Mouse (Mus musculus) neural tube, embryonic 13.5 days (tissue): Measurements from ENCODE around the gene Adamts18. TPM values are rescaled to one million over a fixed set of nuclear protein-coding genes. Genes with fewer than 3 reads are reported as not detected.

Experiments used
- ATAC-seq: fragments of 200-750 bp; cut with Nextera tagmentation; 2 replicates; pipeline ENCODE4 v1.8.0; 2017; ENCODE audit warnings: low read depth, mild to moderate bottlenecking, moderate TSS enrichment, moderate library complexity
- H3K27ac ChIP-seq: fragments of 300-500 bp; sonication (generic); replicated peaks from 2 replicates; pipeline ENCODE4 v1.5.1; 2015; ENCODE audit warnings: moderate library complexity, mild to moderate bottlenecking, inconsistent platforms
- H3K27me3 ChIP-seq: fragments of 300-500 bp; sonication (generic); 2 replicates; pipeline ENCODE4 v1.6.1; 2015; ENCODE audit warnings: mild to moderate bottlenecking, inconsistent platforms
- H3K36me3 ChIP-seq: fragments of 300-500 bp; sonication (generic); 2 replicates; pipeline ENCODE4 v1.6.1; 2015; ENCODE audit warnings: mild to moderate bottlenecking, inconsistent platforms
- H3K4me1 ChIP-seq: fragments of 300-500 bp; sonication (generic); replicated peaks from 2 replicates; pipeline ENCODE4 v1.6.1; 2015; ENCODE audit warnings: inconsistent platforms
- H3K4me2 ChIP-seq: fragments of 300-500 bp; sonication (generic); 2 replicates; pipeline ENCODE4 v1.6.1; 2015; ENCODE audit warnings: inconsistent platforms, mild to moderate bottlenecking, moderate library complexity
- H3K4me3 ChIP-seq: fragments of 300-500 bp; sonication (generic); 2 replicates; pipeline ENCODE4 v1.5.1; 2015; ENCODE audit warnings: mild to moderate bottlenecking, inconsistent platforms
- H3K9ac ChIP-seq: fragments of 300-500 bp; sonication (generic); 2 replicates; pipeline ENCODE4 v1.6.1; 2015; ENCODE audit warnings: moderate library complexity, mild to moderate bottlenecking, inconsistent platforms
- H3K9me3 ChIP-seq: fragments of 300-500 bp; sonication (generic); 2 replicates; pipeline ENCODE4 v1.6.1; 2016; ENCODE audit warnings: inconsistent platforms
- whole genome bisulfite sequencing: fragments of 180-500 bp; shearing (Covaris S2); methylation state at CpG from one replicate; pipeline ENCODE4 v1.1.7; 2015; 5-methylcytosine and 5-hydroxymethylcytosine counted together
- polyA plus RNA-seq: library from polyadenylated mRNA; unstranded; fragments of >200 nt; fragmentation: Nextera tagmentation; extraction: Ambion mirVana; gene quantifications from 2 replicates; pipeline ENCODE4 v1.2.1, GENCODE M21; 2015

The Adamts18 gene
- polyA plus RNA-seq, 1 experiment from 2014 or later, result 1.3 TPM

GRCm38 (mm10) chr8:113672599-113673255 is 175.8 kb downstream of the Adamts18 start:
- Histone ChIP-seq H3K27ac (no peak overlapping the region), H3K9ac (no peak overlapping the region), H3K27me3 (no peaks in the 10 kb centered on the region), H3K4me1 (no peaks in the 10 kb centered on the region), H3K36me3 (no peaks in the 10 kb centered on the region), H3K4me2 (no peak overlapping the region), H3K9me3 (no peaks in the 10 kb centered on the region), H3K4me3 (no peak overlapping the region)
- 79% methylated on average over 11 of the region's 11 CpGs for WGBS
- ATAC-seq, result peak; percentile 61; the same call in 1 of the 2 replicates

GRCm38 (mm10) chr8:113669924-113670323 is 178.6 kb downstream of the Adamts18 start:
- no peak for ATAC-seq
- H3K9me3 ChIP-seq, result no peaks in the 10 kb centered on the region
- no peak overlapping the region for H3K4me2 ChIP-seq
- no peaks in the 10 kb centered on the region for H3K36me3 ChIP-seq
- 87% methylated on average over 10 of the region's 10 CpGs for WGBS
- H3K27me3 ChIP-seq, result no peaks in the 10 kb centered on the region
- H3K27ac ChIP-seq, result no peak overlapping the region
- no peak overlapping the region for H3K4me3 ChIP-seq
- H3K9ac ChIP-seq, result no peak overlapping the region
- H3K4me1 ChIP-seq, result 0 out of 2 replicates have a peak, but pooled peaks cover 4% of the 10 kb centered on the region

DNA sequence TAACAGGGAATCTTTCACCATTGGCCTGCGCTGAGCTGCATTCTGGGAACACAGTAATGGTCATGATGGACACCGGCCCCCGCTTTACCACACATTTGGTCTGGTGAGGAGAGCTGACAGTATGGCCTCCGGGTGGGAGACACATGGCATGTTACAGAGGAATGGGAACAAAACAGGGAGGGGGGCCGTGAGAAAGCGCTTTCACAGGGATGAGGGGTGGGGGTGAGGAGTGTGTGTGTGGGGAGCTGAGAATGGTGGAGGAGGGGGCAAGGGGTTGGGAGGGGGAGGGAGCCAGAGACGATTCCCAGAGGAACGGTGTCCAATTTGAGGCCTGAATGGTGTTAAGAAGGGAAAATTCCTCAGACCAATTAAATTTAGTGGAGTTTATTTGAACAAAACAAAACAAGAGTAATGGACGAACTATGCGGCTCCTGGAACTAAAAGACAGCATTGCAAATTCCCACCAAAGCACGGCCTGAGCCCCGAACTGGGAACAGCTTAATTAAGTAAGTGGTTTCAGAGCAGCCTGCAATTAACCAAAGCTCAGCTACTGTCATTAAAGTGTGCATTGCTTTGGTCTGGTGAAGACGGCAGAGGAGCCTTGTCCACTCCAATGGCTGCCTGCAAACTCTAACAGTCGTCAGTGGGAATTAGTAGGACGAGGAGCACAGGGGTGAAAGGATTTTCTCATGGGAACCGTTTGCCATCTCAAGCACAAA is 181.7 kb downstream of the Adamts18 start:
- no peaks in the 10 kb centered on the region for H3K27me3 ChIP-seq
- H3K4me2 ChIP-seq, result no peak overlapping the region
- ATAC-seq, result no peak
- no peaks in the 10 kb centered on the region for H3K9me3 ChIP-seq
- no peak overlapping the region for H3K9ac ChIP-seq
- no peaks in the 10 kb centered on the region for H3K36me3 ChIP-seq
- H3K4me3 ChIP-seq, result no peak overlapping the region
- WGBS, result 46% methylated on average over 16 of the region's 16 CpGs
- 0 out of 2 replicates have a peak, but pooled peaks cover 7% of the 10 kb centered on the region for H3K4me1 ChIP-seq
- no peak overlapping the region for H3K27ac ChIP-seq

- no peak for ATAC-seq
- Histone ChIP-seq H3K4me3 (no peak overlapping the region), H3K27ac (no peak overlapping the region), H3K36me3 (no peaks in the 10 kb centered on the region), H3K4me2 (no peak overlapping the region), H3K9me3 (no peaks in the 10 kb centered on the region), H3K9ac (no peak overlapping the region), H3K4me1 (0 out of 2 replicates have a peak, but pooled peaks cover 7% of the 10 kb centered on the region), H3K27me3 (no peaks in the 10 kb centered on the region)
- WGBS, result 72% methylated on average over 8 of the region's 8 CpGs
Observed at GRCm38 (mm10) chr8:113665951-113666350, 182.6 kb downstream of the Adamts18 start.

DNA sequence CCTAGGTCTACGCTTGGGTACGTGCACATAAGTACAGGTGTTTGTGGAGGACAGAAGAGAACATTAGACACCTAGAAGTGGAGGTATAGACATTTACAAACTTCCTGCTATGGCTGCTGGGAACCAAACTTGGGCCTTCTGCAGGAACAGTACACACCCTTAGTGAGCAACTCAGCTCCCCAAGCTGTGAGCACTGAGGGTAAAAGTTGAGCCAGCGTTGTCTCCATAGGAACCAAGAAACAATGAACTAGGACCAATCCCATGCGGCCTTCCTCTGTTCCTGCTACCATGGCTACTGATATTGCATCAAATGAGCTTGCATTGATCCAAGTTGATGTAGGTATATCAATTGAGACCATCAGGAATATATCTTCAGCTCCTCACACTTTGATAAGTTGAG is 183.5 kb downstream of the Adamts18 start:
- no peaks in the 10 kb centered on the region for H3K9me3 ChIP-seq
- H3K9ac ChIP-seq, result no peak overlapping the region
- 0 out of 2 replicates have a peak, but pooled peaks cover 7% of the 10 kb centered on the region for H3K4me1 ChIP-seq
- no peaks in the 10 kb centered on the region for H3K36me3 ChIP-seq
- 58% methylated on average over 4 of the region's 4 CpGs for WGBS
- no peak overlapping the region for H3K27ac ChIP-seq
- no peaks in the 10 kb centered on the region for H3K27me3 ChIP-seq
- H3K4me3 ChIP-seq, result no peak overlapping the region
- H3K4me2 ChIP-seq, result no peak overlapping the region
- ATAC-seq, result peak; percentile 76

DNA sequence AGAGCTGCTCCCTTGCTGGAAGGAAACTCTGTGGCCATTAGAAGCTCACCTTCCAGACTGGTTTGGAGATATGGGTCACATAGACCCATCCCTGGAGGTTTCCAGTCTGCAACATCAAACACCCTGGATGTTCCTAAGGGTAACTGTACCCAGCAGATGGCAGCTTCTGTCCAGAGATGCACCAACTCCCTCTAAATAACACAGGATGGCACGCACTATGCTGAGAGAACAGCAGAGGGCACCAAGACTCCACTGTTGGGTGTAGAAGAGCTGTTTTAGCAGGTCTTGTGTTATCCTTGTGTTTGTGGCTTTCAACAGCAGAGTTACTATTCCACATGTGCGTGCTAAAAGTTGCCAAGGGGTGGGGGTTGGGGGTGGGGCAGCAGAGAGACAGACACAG is 184.0 kb downstream of the Adamts18 start:
- no peak overlapping the region for H3K4me3 ChIP-seq
- H3K9me3 ChIP-seq, result no peaks in the 10 kb centered on the region
- no peaks in the 10 kb centered on the region for H3K27me3 ChIP-seq
- no peaks in the 10 kb centered on the region for H3K36me3 ChIP-seq
- H3K9ac ChIP-seq, result no peak overlapping the region
- H3K4me1 ChIP-seq, result 0 out of 2 replicates have a peak, but pooled peaks cover 7% of the 10 kb centered on the region
- H3K27ac ChIP-seq, result no peak overlapping the region
- ATAC-seq, result peak; percentile 92
- H3K4me2 ChIP-seq, result no peak overlapping the region
- WGBS, result 4% methylated on average over 2 of the region's 2 CpGs

GRCm38 (mm10) chr8:113660128-113660527 is 188.4 kb downstream of the Adamts18 start:
- Histone ChIP-seq H3K4me2 (no peak overlapping the region), H3K36me3 (no peaks in the 10 kb centered on the region), H3K4me3 (no peak overlapping the region), H3K9ac (no peak overlapping the region), H3K9me3 (no peaks in the 10 kb centered on the region), H3K27ac (no peak overlapping the region), H3K27me3 (no peaks in the 10 kb centered on the region), H3K4me1 (0 out of 2 replicates have a peak, but pooled peaks cover 5% of the 10 kb centered on the region)
- WGBS, result 90% methylated on average over 1 of the region's 1 CpGs
- ATAC-seq, result no peak

- Histone ChIP-seq H3K4me2 (no peak overlapping the region), H3K27me3 (no peaks in the 10 kb centered on the region), H3K4me1 (no peaks in the 10 kb centered on the region), H3K36me3 (no peaks in the 10 kb centered on the region), H3K9me3 (no peaks in the 10 kb centered on the region), H3K9ac (no peak overlapping the region), H3K27ac (no peak overlapping the region), H3K4me3 (no peak overlapping the region)
- ATAC-seq, result no peak
- 81% methylated on average over 11 of the region's 11 CpGs for WGBS
Observed at GRCm38 (mm10) chr8:113656681-113657298, 191.7 kb downstream of the Adamts18 start.

- Histone ChIP-seq H3K4me1 (no peaks in the 10 kb centered on the region), H3K4me3 (no peak overlapping the region), H3K9ac (no peak overlapping the region), H3K27me3 (no peaks in the 10 kb centered on the region), H3K4me2 (no peak overlapping the region), H3K36me3 (no peaks in the 10 kb centered on the region), H3K9me3 (no peaks in the 10 kb centered on the region), H3K27ac (no peak overlapping the region)
- no peak for ATAC-seq
- WGBS, result 93% methylated on average over 5 of the region's 5 CpGs
Observed at GRCm38 (mm10) chr8:113656154-113656553, 192.4 kb downstream of the Adamts18 start.

GRCm38 (mm10) chr8:113653151-113653550 is 195.4 kb downstream of the Adamts18 start:
- H3K4me3 ChIP-seq, result no peak overlapping the region
- H3K4me1 ChIP-seq, result no peaks in the 10 kb centered on the region
- H3K36me3 ChIP-seq, result no peaks in the 10 kb centered on the region
- ATAC-seq, result no peak
- H3K27ac ChIP-seq, result no peak overlapping the region
- WGBS, result 61% methylated on average over 4 of the region's 4 CpGs
- H3K9me3 ChIP-seq, result no peaks in the 10 kb centered on the region
- H3K9ac ChIP-seq, result no peak overlapping the region
- no peaks in the 10 kb centered on the region for H3K27me3 ChIP-seq
- H3K4me2 ChIP-seq, result no peak overlapping the region

DNA sequence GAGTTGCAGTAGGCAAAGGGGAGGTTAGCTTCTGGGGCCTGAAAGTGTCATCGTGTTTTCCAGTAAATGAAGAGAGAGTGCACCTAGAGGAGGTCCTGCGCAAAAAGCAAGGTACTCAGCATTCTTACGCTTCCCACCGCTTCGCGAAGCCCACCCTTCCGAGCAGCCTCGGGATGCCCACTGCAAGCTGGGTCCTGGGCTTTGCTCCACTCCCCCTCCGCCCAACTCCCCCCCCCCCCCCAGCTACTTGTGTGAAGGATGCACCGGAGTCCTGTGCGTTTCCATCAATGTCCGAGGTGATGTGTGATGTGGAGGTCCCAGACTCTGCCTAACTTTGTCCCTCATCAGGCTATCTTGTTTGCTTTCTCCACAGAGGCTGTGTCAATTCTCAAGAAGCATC is 196.1 kb downstream of the Adamts18 start:
- no peak overlapping the region for H3K4me2 ChIP-seq

More for the DNA sequence above, 196.1 kb downstream of the Adamts18 start:
- Histone ChIP-seq H3K4me3 (no peak overlapping the region), H3K9ac (no peak overlapping the region), H3K27ac (no peak overlapping the region), H3K36me3 (no peaks in the 10 kb centered on the region), H3K9me3 (no peaks in the 10 kb centered on the region), H3K27me3 (no peaks in the 10 kb centered on the region), H3K4me1 (no peaks in the 10 kb centered on the region)
- WGBS, result 85% methylated on average over 12 of the region's 12 CpGs
- no peak for ATAC-seq
